Mouse (Mus musculus) mesoderm, embryonic 11.5 days (tissue): ENCODE results near the gene Gtf3c1.

Experiments
- DNase-seq: peaks from one replicate; pipeline ENCODE4 v3.0.0-alpha.2; 2012; ENCODE audit warnings: low read depth, low spot score

Gtf3c1 gene

DNA sequence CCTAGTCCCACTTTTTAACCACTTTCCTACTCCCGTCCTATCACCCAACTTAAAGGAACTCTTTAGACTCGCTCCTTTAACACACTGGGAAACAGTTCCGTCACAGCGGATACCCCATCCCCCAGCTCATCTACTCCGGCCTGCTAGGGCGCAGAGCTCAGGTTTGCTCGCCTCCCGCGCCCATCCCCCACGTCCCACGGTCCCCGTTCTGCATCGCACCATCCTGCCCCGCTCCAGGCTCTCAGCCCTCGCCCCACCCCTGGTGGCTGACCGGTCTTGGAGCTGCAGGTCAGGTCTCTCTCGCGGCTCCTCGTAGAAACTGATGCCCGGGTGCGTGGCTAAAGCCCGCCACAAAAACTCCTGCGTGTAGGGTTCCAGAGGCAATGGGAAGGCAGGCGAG lies 394 bp downstream of the Gtf3c1 start:
- DNase-seq: peak; percentile 70

DNA sequence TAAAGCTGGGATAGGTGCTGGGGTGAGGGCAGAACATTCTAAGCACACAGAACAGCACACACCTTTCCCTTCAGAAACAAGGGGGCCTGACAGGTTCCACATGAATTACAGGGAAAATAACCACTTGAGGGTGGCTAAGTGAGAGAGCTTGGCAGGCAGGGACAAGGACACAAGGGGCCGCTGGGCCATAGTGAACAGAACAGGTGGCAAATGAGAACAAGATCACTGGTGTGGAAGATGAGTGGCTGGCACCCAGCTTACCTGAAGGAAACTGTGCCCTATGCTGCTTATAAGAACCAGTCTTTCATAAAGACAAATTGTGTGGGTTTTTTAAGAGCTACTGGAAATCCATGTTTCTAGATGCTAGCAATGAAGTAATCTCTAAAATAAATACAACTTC lies 4.8 kb downstream of the Gtf3c1 start:
- DNase-seq: no peak

DNA sequence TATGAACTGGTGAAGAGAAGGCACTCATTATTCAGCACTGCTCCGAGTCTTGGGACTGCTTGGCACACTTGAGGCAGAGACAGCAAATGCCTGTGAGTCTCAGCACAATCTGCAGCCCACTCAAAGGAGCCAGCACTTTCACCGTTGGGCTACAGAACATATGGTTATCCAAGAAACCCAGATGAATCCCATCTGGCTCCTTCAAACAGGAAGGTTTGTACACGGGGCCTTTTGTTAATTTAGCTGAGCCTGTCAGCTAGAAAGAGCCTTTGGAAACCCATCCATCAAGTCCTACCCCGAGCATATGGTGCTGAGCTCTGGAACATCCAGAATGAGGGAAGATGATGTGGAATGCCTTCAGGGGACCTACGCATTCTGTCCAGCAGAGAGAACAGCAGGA lies 13.5 kb downstream of the Gtf3c1 start:
- peak; percentile 39 for DNase-seq

DNA sequence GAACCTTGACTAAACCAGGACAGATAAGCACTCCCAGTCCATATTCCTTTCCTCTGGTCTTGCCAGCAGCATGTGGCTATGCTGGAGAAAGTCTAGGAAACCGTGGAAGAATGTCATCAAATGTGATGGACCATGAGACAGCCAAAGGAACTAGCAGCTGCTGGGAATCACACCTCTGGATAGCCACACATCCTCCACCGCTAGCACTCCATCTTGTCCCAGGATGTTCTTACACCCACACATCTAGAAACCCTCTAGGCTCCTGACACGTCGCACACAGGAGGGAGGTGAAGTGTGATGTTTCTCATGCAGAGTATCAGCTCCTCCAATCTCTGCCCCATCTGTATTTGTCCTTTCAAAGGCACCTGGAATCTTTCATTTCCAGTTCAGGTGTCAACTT lies 17.1 kb downstream of the Gtf3c1 start:
- DNase-seq: no peak

DNA sequence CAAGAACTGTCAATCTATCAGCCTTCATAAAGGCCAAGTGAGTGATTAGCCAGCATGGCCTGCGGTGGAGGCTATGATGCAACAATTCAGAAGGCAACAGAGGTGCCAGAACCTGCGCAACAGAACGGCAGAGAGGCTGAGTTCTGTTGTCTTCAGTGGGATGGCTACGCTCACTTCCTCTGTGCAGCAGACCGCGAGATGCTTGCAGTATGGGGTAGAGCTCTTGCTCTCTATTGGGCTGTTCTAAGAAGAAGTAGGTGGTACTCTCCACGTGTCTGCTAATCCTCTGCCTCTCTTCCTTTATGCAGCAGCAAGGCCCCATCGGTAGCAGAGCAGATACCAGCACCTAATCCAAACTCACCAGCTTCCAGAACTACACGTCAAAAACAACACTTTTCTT lies 27.6 kb downstream of the Gtf3c1 start:
- DNase-seq: no peak

DNA sequence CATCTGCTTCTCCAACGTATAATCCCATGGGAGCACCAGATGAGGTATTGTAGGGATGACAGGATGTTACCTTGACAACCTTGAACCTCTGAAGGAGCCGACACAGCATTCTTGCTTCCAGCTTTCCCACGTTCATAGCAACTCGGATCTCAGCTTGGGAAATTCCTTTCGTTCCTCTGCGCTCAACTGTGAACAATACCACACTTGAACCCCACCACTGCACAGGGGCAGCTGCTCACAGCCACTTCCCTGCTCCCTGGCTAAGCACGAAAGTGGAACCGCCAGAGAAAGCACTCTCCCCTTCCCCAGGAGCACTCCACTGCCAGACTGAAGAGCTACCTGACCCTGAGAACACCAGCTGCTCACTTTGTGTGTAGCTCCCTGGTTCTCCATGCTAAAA lies 28.8 kb downstream of the Gtf3c1 start:
- peak; percentile 2 for DNase-seq

DNA sequence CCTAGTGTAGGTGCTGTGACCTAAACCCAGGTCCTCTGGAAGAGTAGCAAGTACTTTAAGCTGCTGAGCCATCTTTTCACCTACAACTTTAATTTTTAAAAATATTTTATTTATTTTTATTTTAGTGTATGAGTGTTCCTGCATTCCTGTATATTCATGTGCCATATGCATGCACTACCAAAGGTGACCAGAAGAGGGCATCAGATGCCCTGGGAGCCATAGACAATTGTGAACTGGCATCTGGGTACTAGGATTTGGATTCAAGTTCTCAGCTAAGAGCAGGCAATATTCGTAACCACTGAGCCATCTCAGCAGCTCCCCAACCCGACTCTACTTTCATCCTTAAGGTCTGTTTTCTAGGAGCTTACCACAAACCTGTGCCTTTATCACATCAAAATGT lies 32.7 kb downstream of the Gtf3c1 start:
- peak; percentile 54 for DNase-seq

DNA sequence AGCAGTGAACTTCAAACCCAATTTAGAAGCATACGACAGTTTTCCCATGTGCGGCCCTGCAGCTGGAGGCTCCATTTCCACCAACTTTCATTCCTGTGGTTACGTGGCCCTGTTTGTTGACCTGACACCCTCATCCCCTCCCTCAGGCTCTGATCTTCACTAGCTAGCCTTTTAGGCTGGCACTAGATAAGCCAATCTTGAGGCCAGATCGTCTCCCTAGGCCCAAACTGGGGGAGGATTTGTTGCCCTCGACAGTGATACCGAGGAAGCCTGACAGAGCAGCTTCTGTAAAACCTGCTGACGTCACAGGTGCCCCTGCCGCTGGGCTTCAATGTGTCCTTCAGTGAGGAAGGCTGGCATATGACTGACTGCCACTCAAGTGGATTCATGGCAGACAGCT lies 36.2 kb downstream of the Gtf3c1 start:
- no peak for DNase-seq

DNA sequence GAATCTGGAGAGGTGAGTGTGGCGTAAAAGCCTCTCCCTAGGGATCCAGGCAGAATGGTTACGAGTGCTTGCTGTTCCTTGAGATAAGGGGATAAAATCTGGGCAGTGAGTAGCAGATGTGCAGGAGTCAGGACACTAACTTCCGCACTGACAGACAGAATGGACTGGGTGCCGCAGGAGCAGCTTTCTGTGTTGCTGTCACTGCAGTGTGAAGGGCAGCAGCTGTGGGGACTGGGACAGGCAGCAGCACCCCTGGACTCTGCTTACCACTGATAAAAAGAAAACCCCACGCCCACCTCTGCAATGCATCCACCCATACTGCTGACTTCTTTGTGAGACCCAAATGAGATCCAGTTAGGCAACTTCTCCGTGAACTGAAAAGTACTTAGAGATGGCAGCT lies 36.7 kb downstream of the Gtf3c1 start:
- DNase-seq: no peak

DNA sequence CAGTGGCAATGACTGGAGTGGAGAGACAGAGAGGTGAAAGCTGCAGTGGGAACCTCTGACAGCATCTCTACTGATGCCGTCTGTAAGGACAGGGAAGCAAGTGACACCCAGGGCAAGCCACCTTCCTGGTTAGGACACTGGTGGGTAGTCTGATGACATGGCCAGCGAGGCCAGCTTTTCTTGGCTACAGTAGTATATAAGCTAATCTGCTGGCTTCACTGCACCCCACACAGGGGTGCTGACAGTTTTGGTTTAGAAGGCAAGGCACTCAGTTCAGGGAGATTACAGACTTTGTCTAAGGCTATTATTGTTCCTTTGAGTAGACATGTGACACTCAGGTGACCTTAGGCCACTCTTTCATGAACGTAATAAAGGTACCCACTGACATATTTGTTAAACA lies 43.9 kb downstream of the Gtf3c1 start:
- DNase-seq: no peak

DNA sequence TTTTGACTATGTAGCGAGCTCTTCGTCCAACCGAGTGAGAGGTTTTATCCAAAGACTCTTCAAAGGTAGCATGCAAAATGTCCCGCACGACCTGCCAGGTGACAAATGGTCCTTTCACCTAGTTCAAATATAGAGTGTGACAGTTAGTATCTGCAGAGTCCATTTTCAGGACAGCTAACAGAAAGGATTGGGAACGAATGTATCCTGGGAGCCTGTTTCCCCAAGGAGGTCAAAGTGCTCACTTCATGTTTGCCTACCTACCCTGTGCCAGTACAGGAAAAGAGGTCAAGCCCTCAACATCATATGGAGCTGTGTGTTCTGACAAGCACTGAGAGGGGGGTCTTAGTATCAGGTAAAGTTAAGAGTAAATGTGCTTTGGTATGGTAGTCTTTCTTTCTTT lies 50.1 kb downstream of the Gtf3c1 start:
- DNase-seq: no peak

DNA sequence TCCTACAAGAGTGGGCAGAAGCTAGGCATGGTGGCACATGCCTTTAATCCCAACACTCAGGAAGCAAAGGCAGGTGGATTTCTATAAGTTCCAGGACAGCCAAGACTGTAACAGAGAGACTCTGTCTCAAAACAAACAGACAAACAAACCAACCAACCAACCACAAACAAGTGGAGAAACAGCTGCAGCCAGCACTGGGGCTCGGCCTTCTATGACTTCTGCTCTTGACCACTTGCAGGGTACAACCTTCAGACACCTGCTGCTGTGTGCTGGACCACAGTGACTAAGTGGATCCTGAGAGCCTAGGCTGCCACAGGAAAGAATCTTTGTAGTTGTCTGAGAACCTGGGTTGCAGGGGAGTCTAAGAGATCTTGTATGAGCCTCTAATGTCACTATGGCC lies 58.6 kb downstream of the Gtf3c1 start:
- no peak for DNase-seq

DNA sequence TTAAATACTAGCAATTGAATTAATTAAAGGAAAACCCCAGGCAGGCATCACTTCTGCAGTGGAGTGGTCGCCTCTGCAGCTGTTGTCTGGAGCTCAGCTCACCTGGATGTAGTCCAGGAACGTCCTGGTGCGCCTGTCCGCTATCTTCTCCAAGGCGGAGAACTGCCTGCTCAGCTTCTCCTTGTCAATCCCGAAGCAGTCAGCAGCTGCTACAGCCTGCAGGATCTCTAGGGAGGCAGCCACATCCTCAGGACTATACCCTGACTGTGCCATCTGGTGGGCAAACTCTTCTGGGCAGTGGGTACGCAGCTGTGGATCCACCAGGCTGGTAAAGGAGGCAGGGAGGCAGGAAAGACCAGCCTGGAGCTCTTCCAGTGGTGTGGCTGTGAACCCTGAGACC lies 62.2 kb downstream of the Gtf3c1 start:
- no peak for DNase-seq

DNA sequence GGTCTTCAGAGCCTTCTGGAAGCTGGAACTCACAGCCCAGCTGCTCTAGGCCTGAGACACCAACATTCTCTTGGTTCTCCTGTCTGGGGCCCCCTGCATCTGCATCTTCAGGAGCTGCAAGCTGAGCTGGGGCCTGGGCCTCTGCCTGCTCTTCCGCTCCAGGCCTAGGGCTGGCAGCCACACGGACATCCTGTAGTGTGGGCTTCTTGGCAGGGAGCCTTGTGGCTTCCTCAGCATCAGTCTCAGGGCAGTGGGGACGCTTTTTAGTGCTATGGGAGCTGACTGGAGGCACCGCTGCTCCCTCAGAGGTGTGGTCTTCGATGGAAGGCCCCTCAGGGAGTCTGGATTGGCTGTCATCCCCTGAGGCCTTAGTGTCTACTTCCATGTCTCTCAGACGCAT lies 63.7 kb downstream of the Gtf3c1 start:
- DNase-seq: no peak

DNA sequence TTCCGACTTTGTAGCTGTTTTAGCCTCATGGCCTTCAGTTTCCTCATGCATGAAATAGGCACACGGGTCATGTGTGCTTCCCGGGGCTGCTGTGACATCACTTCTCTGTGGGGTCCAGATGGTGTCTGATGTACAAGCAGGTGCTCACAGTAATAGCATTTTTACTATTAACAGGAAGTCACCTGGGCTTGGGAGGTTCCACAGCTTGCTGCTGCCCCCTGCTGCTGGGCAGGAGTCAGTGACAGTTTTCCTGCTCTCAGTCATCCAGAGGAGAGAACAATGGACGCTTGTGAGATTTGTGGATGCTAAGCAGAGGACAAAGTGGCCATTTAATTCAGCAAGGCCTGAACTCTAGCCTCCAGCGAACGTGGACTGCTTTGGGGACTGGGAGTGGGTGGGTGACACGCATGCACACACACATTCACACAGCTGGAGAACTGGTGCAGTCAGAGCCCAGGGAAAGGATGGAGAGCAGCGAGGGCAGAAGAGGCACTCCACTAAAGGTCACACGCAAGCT lies 68.7 kb downstream of the Gtf3c1 start:
- peak; percentile 80 for DNase-seq

DNA sequence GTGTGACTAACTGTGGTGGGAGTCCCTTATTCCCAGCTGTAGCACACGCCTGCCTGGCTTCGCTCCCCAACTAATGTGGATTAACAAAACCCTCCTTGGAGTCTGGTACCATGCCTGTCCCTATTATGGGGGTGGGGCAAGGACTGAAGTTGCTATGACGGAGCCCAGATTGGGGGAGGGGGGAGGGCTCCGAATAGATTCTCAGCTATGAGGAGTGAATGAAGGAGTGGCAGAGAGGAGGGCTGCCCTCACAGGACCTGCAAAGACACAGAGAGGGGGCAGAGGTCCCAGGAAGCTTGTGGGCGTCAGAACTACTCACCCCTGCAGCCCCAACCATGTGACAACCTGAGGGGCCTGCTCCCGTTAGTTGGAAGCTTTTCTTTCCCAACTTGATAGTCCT lies 69.2 kb downstream of the Gtf3c1 start:
- no peak for DNase-seq

DNA sequence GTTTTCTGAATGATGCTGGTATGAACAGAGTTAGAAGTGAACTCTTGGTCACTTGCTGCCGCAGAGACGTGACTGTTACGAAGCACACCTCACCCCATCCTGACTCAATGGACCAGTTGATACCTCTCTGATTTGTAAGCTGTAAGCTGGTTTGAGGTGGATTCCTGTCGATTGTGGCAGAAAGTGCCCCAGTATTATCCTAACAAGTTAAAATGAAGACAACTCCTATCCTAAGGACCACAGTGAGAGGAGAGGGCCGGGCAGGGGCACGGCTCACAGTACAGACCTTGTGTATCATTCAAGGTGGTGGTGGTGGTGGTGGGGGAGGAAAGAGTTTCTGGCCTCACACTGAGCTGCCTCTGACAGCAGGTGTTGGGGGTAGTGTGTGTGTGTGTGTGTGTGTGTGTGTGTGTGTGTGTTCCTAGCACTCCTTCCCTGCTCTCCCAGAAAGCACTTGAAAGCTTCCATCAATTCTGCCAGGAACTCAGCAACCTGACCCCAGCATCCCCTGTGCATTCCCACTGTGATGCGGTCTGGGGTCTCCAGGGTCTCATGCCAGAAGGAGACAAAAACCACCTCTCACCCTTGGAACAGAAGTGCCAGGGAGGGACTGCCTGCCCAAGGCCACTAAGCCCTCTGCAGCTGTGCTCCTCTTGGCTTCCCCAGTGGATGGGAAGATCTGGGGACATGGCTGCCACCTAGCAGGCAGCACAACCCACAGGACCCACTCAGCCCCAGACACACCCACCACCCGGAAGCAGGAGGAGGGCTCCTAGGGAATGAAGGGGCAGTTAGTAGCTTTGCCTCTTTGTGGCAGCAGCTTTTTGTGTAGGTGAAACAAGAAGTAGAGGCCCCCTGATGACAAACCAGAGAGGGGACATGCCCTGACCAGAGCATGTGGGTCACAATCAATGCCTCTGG lies 70.1 kb downstream of the Gtf3c1 start:
- peak; percentile 4 for DNase-seq

DNA sequence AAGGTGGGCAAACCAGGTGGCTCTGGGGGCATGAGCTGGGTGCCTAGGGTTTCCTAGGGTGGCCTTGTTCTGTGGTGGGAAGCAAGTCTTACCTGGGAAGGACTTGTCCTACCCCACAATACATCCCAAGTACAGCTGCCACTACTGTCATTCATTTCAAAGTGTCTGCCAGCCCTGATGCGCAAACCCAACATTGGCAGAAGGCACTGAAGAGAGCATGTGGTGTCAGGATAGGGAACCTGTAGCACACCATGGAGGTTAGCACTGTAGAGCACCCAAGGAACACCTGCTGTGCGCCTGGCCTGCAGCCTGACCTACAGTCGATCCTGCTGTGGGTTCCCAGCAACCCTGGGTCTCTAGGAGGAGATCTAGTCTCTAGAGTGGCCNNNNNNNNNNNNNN lies 76.6 kb downstream of the Gtf3c1 start:
- DNase-seq: no peak

DNA sequence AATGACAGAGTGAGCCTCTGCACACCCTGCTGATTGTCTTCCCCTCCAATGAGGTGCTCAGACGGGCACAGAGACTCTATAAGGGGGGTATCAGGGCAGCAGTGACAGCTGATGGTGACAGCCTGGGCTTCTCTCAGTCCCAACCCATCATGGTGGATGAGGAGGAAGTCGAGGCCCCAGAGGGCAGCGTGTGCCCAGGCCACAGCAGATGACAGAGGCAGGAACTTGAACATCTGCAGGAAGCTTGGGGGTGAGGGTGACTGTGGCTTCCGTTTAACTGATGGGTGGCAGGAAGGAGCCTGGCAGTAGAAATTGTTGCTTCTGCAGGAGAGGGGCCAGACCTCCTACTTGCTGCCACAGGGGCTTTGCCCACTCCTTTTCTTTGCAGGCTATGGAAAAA lies 77.3 kb downstream of the Gtf3c1 start:
- DNase-seq: no peak

DNA sequence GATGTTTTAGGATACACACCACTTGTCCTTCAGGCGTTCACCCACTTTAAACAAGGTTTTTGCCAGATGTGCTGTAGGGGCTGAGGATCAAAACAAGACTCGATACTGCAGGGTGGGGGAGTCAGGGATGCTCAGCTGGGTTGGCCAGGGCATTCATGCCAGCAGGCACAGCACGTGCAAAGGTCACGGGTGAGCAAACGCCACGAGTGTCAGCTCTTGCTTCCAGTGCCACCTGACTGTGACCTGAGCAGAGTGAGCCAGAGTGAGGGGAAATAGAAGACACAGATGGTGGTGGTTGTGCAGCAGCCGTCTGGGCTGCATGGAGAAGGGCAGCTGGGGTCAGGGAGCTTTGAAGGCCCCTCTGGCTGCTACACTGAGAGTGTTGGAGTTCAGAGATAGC lies 81.8 kb downstream of the Gtf3c1 start:
- DNase-seq: no peak

DNA sequence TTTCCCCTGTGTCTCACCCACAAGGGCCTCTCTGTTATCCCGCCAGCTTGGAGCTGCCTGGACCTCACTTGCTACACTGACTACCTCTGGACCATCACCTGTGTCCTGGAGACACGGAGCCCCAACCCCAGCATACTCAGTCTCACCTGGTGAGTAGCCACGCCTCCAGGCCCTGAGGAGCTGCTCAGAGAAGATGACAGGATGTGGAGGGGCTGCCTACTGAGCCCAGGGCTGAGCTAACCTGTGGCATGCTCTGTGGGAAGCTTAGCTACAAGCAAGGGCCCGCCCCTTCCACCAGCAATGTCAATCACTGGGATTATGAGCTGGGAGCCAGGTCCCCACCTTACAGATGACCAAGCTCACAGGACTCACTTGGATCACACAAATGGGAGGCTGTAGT lies 82.4 kb downstream of the Gtf3c1 start:
- DNase-seq: no peak

DNA sequence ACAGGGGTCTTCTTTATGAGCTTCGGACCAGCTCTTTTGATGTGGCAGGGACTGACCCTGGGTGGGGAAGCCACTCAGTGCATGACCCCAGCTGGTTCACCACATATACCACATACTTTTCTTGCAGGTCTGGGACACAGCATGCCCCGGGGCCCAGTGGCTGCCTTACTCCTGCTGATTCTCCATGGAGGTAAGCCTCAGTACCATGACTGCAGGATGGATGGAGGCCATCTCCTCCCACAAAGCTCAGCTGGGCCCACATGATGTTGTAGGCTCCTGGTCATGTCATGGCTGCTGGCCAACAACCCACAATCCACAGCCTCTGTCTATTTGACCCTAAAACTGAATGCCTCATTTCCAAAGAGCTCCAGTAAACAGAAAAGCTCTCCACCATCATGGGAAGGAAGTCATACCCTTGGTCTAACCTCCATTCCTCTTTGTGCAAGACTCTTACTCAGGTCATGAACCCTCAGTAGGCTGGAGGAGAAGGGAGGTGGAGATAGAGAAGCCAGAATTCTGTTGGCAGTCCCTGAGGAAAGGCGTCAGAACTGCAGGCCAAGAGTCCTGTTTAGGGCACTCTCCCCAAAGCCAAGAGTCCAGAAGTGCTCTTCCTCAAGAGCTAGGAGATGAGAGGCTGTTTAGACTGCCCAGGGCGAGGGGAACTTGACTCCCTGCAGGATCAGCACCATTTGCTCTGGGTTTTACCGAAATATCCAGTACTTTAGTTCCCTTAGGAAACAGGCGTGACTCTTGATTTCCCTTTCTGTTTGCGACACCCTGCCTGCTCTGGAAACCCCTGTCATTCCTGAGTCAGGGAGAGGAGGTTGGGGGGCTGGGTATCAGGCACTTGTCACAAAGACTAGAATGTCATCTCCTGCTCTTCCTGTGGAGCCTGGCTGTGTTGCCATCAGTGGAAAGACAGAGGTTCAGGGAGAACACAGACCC lies 84.6 kb downstream of the Gtf3c1 start:
- DNase-seq: no peak
